Mouse (Mus musculus): ENCODE results near the gene Sla2. TPM values are rescaled to one million over a fixed set of nuclear protein-coding genes. Genes with fewer than 3 reads are reported as not detected.
A peak's percentile ranks its signal among the peaks of the same experiment; 100 is the strongest.

Gene Sla2
- polyA plus RNA-seq, 1 experiment from 2014 or later = 0.24 TPM

- peak overlapping the region; percentile 99; the same call in 1 of the 2 replicates for H3K4me2 ChIP-seq (ENCODE audit: low read depth, low read length)
- peaks cover 17% of the 10 kb centered on the region for H3K4me1 ChIP-seq (ENCODE audit: control insufficient read depth, insufficient read depth, low read length)
- H3K9ac ChIP-seq (replicated peaks; ENCODE audit: low read depth, low read length) = no peak overlapping the region
- WGBS = 77% methylated on average over 3 of the region's 3 CpGs
- no peak overlapping the region for H3K4me3 ChIP-seq (ENCODE audit: low read depth, low read length)
- H3K27ac ChIP-seq (ENCODE audit: low read depth, low read length) = no peak overlapping the region
- H3K9me3 ChIP-seq (ENCODE audit: control insufficient read depth, low read length) = no peaks in the 10 kb centered on the region
- peaks cover 11% of the 10 kb centered on the region; the same call in 1 of the 2 replicates for H3K36me3 ChIP-seq (ENCODE audit: control insufficient read depth, insufficient read depth, low read length)
- no peak for ATAC-seq (ENCODE audit: low read depth)
- H3K27me3 ChIP-seq (ENCODE audit: control insufficient read depth, insufficient read depth, low read length) = no peaks in the 10 kb centered on the region
Observed at GRCm38 (mm10) chr2:156864481-156864880, 22.5 kb downstream of the Sla2 start.

DNA sequence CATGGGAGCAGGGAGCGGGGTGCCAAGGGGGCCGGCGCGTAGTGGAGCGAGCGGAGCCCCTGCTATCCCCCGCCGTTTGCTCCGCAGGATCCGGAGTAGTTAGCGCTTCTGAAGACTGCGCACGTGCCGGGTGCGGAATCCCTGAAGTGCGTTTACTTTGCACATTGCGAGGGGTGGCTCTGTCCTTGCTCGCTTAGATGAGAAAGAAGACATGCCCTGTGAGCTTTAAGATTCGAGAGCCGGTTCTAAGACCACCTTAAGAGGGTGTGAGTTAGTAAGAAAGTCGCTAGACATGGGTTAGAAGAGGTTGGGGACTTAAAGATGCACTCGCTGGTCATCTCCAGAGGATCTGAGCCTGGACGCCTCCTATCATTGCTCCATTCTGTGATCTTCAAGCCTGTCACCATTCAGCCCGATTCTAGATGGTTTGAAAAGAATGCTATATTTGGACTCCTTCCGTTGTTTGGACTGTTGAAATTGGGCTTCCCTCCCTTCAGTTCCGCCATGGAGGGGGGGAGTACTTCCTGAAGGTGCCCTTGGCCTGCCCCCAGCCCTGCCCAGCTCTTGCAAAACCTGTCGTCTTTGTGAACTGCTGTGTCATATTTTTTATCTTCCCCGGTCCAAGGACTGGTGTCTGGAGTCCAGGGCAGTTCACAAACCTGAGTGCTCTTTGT is 23.4 kb downstream of the Sla2 start:
- H3K4me2 ChIP-seq (ENCODE audit: low read depth, low read length) = peak overlapping the region; percentile 99
- H3K36me3 ChIP-seq (ENCODE audit: control insufficient read depth, insufficient read depth, low read length) = peaks cover 8% of the 10 kb centered on the region; the same call in 1 of the 2 replicates
- H3K27ac ChIP-seq (ENCODE audit: low read depth, low read length) = peak overlapping the region; percentile 86
- ATAC-seq (ENCODE audit: low read depth) = no peak
- no peaks in the 10 kb centered on the region for H3K9me3 ChIP-seq (ENCODE audit: control insufficient read depth, low read length)
- H3K4me1 ChIP-seq (ENCODE audit: control insufficient read depth, insufficient read depth, low read length) = peaks cover 17% of the 10 kb centered on the region
- H3K27me3 ChIP-seq (ENCODE audit: control insufficient read depth, insufficient read depth, low read length) = no peaks in the 10 kb centered on the region
- 3% methylated on average over 28 of the region's 28 CpGs for WGBS
- peak overlapping the region; percentile 94 for H3K9ac ChIP-seq (replicated peaks; ENCODE audit: low read depth, low read length)
- H3K4me3 ChIP-seq (ENCODE audit: low read depth, low read length) = peak overlapping the region; percentile 99

DNA sequence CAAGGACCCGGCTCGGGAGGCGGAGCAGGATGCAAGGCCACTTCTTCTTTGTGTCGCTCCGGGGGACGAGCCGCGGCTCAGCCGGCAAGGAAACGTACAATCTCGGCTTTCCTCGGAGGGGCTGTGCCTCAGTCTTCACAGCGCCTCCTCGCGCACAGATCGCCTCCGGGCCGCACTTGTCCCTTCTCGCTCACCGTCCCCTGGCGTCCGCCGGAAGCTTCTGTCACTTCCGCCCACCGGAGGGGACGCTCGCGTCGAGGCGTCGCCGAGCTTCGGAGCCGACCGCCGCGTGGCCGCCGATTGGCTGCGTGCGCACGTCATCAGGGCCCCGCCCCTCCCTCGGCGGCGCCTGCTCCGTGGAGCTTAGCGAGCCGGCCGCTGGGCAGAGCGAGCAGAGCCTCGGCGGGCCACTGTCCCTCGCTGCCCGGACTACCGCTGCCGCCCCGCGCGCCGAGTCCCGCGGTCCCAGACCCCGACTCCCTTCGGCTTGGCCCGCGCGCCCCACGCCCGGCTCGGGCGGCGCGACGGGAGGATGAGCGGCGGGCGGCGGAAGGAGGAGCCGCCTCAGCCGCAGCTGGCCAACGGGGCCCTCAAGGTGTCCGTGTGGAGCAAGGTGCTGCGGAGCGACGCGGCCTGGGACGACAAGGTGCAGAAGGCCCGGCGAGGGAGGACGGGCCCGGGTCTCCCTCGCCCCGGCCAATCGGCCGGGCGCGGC is 24.1 kb downstream of the Sla2 start, which contains the start of gene Rab5if:
Gene Rab5if, plus strand, starts transcription at position 357 of the 715 bp plus-strand sequence.
- ATAC-seq (ENCODE audit: low read depth) = peak; percentile 97
- Histone ChIP-seq H3K4me2 (ENCODE audit: low read depth, low read length) (peak within 1 kb of the TSS; percentile 99), H3K27me3 (ENCODE audit: control insufficient read depth, insufficient read depth, low read length) (no peaks in the 10 kb centered on the region), H3K4me1 (ENCODE audit: control insufficient read depth, insufficient read depth, low read length) (peaks cover 17% of the 10 kb centered on the region), H3K4me3 (ENCODE audit: low read depth, low read length) (peak within 1 kb of the TSS; percentile 99), H3K27ac (ENCODE audit: low read depth, low read length) (peak within 1 kb of the TSS; percentile 88), H3K9ac (replicated peaks; ENCODE audit: low read depth, low read length) (peak within 1 kb of the TSS; percentile 94), H3K36me3 (ENCODE audit: control insufficient read depth, insufficient read depth, low read length) (peaks cover 11% of the 10 kb centered on the region; the same call in 1 of the 2 replicates), H3K9me3 (ENCODE audit: control insufficient read depth, low read length) (no peaks in the 10 kb centered on the region)
- WGBS = under 1% methylated on average over 81 of the region's 98 CpGs

DNA sequence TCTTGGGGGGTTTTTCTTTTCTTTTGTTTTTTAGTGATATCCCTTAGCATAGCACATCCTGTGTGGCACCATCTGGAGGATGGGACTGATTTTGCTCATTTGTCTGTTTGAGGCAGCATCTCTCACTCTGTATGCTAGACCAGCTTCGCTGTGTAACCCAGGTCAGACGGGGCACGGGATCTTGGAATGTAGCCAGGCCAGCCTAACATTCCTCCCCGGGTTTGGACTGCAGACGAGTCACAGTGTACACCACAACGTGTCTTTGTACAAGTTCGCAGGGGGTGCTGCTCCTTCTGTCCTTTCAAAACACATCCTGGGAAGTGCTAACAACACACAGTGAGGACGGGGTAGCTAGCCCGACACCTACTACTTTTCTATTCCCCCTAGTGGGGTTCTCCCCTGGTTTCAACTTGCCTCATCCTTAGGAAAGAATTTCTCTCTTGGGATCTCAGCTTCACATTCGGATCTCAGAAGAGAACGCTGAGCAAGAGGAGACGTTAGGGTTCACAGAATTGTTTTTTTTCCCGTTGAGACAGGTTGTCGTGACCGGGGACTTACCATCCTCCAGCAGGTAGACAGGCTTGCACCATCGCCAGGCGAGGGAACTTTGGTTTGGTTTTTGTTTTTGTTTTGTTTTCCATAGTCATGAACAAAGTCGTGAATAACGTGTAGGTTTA is 24.8 kb downstream of the Sla2 start:
- Histone ChIP-seq H3K4me3 (ENCODE audit: low read depth, low read length) (peak overlapping the region; percentile 99), H3K27ac (ENCODE audit: low read depth, low read length) (peak overlapping the region; percentile 88), H3K4me1 (ENCODE audit: control insufficient read depth, insufficient read depth, low read length) (peaks cover 19% of the 10 kb centered on the region), H3K27me3 (ENCODE audit: control insufficient read depth, insufficient read depth, low read length) (no peaks in the 10 kb centered on the region), H3K9me3 (ENCODE audit: control insufficient read depth, low read length) (no peaks in the 10 kb centered on the region), H3K4me2 (ENCODE audit: low read depth, low read length) (peak overlapping the region; percentile 79), H3K36me3 (ENCODE audit: control insufficient read depth, insufficient read depth, low read length) (peaks cover 14% of the 10 kb centered on the region; the same call in 1 of the 2 replicates), H3K9ac (replicated peaks; ENCODE audit: low read depth, low read length) (peak overlapping the region; percentile 94)
- ATAC-seq (ENCODE audit: low read depth) = peak; percentile 9; the same call in 1 of the 2 replicates
- WGBS = under 1% methylated on average over 19 of the region's 19 CpGs

GRCm38 (mm10) chr2:156858671-156859070 is 28.3 kb downstream of the Sla2 start:
- H3K27ac ChIP-seq (ENCODE audit: low read depth, low read length) = no peak overlapping the region
- WGBS = 86% methylated on average over 7 of the region's 7 CpGs
- H3K4me2 ChIP-seq (ENCODE audit: low read depth, low read length) = no peak overlapping the region
- peaks cover 13% of the 10 kb centered on the region for H3K4me1 ChIP-seq (ENCODE audit: control insufficient read depth, insufficient read depth, low read length)
- 0 out of 2 replicates have a peak, but pooled peaks cover 14% of the 10 kb centered on the region for H3K36me3 ChIP-seq (ENCODE audit: control insufficient read depth, insufficient read depth, low read length)
- no peak overlapping the region for H3K4me3 ChIP-seq (ENCODE audit: low read depth, low read length)
- no peaks in the 10 kb centered on the region for H3K27me3 ChIP-seq (ENCODE audit: control insufficient read depth, insufficient read depth, low read length)
- ATAC-seq (ENCODE audit: low read depth) = no peak
- no peak overlapping the region for H3K9ac ChIP-seq (replicated peaks; ENCODE audit: low read depth, low read length)
- H3K9me3 ChIP-seq (ENCODE audit: control insufficient read depth, low read length) = no peaks in the 10 kb centered on the region

GRCm38 (mm10) chr2:156857835-156858234 is 29.2 kb downstream of the Sla2 start, which contains the start of gene 4930518I15Rik:
Gene 4930518I15Rik (minus strand): TSS chr2:156857946.
- Histone ChIP-seq H3K4me2 (ENCODE audit: low read depth, low read length) (no peak within 1 kb of the TSS), H3K4me3 (ENCODE audit: low read depth, low read length) (no peak within 1 kb of the TSS), H3K9me3 (ENCODE audit: control insufficient read depth, low read length) (no peaks in the 10 kb centered on the region), H3K27ac (ENCODE audit: low read depth, low read length) (no peak within 1 kb of the TSS), H3K27me3 (ENCODE audit: control insufficient read depth, insufficient read depth, low read length) (no peaks in the 10 kb centered on the region), H3K4me1 (ENCODE audit: control insufficient read depth, insufficient read depth, low read length) (peaks cover 12% of the 10 kb centered on the region), H3K9ac (replicated peaks; ENCODE audit: low read depth, low read length) (no peak within 1 kb of the TSS), H3K36me3 (ENCODE audit: control insufficient read depth, insufficient read depth, low read length) (0 out of 2 replicates have a peak, but pooled peaks cover 14% of the 10 kb centered on the region)
- 94% methylated on average over 2 of the region's 2 CpGs for WGBS
- ATAC-seq (ENCODE audit: low read depth) = no peak

DNA sequence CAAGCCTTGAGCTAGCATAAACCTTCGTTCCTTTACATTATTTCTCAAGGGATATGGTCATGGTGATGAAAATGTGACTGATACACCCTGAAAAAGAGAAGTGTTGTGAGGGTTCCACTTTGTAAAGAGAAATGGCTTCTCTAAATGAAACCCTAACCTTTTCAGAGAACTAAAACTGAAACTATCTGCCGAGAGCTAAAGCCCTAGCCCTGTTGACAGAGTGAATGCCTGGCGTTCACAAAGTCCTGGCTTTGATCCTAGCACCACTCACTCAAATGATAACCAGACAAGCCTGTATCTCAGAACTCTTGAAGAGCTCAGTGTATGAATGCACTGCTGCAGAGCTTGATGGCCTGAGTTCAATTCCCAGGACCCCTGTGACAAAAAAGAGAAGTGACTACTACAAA is 29.6 kb downstream of the Sla2 start:
- no peak overlapping the region for H3K9ac ChIP-seq (replicated peaks; ENCODE audit: low read depth, low read length)

DNA sequence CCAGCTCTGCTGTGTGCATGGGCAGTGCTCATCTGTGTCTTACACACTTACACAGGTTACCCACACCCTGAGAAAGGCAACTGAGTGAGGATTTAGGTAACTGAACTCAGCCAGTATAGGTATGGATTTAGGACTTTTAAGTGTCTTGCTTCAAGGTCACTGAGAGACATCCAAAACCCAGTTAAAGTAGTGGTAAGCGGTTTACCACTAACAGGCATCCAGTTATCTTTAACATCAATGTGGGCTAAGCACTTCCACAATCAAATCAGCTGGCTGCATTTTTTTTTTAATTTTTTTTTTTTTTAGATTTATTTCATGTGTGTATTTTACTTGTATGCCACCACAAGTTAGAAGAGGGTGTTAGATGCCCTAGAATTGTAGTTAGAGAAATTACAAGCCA is 30.7 kb downstream of the Sla2 start:
- H3K4me1 ChIP-seq (ENCODE audit: control insufficient read depth, insufficient read depth, low read length) = peaks cover 4% of the 10 kb centered on the region; the same call in 1 of the 2 replicates
- WGBS = 97% methylated on average over 1 of the region's 1 CpGs

More for the DNA sequence above, 29.6 kb downstream of the Sla2 start:
- WGBS = 83% methylated on average over 3 of the region's 3 CpGs
- 0 out of 2 replicates have a peak, but pooled peaks cover 14% of the 10 kb centered on the region for H3K36me3 ChIP-seq (ENCODE audit: control insufficient read depth, insufficient read depth, low read length)
- H3K9me3 ChIP-seq (ENCODE audit: control insufficient read depth, low read length) = no peaks in the 10 kb centered on the region
- no peaks in the 10 kb centered on the region for H3K27me3 ChIP-seq (ENCODE audit: control insufficient read depth, insufficient read depth, low read length)
- ATAC-seq (ENCODE audit: low read depth) = no peak
- peaks cover 12% of the 10 kb centered on the region for H3K4me1 ChIP-seq (ENCODE audit: control insufficient read depth, insufficient read depth, low read length)
- H3K4me3 ChIP-seq (ENCODE audit: low read depth, low read length) = no peak overlapping the region
- no peak overlapping the region for H3K4me2 ChIP-seq (ENCODE audit: low read depth, low read length)
- H3K27ac ChIP-seq (ENCODE audit: low read depth, low read length) = no peak overlapping the region

More for the DNA sequence above, 30.7 kb downstream of the Sla2 start:
- Histone ChIP-seq H3K27ac (ENCODE audit: low read depth, low read length) (no peak overlapping the region), H3K4me2 (ENCODE audit: low read depth, low read length) (no peak overlapping the region), H3K36me3 (ENCODE audit: control insufficient read depth, insufficient read depth, low read length) (peaks cover 17% of the 10 kb centered on the region; the same call in 1 of the 2 replicates), H3K4me3 (ENCODE audit: low read depth, low read length) (no peak overlapping the region), H3K9me3 (ENCODE audit: control insufficient read depth, low read length) (no peaks in the 10 kb centered on the region), H3K9ac (replicated peaks; ENCODE audit: low read depth, low read length) (no peak overlapping the region), H3K27me3 (ENCODE audit: control insufficient read depth, insufficient read depth, low read length) (no peaks in the 10 kb centered on the region)
- no peak for ATAC-seq (ENCODE audit: low read depth)

Data from neural tube, embryonic 14.5 days (tissue).